Mouse (Mus musculus) cerebellum, adult 18-20 months (tissue): Measurements from ENCODE around the gene Pgpep1.

Source experiments
- DNase-seq, 2 experiments: peaks; one replicate each; pipeline ENCODE4 v3.0.0; 2021

Pgpep1 gene

DNA sequence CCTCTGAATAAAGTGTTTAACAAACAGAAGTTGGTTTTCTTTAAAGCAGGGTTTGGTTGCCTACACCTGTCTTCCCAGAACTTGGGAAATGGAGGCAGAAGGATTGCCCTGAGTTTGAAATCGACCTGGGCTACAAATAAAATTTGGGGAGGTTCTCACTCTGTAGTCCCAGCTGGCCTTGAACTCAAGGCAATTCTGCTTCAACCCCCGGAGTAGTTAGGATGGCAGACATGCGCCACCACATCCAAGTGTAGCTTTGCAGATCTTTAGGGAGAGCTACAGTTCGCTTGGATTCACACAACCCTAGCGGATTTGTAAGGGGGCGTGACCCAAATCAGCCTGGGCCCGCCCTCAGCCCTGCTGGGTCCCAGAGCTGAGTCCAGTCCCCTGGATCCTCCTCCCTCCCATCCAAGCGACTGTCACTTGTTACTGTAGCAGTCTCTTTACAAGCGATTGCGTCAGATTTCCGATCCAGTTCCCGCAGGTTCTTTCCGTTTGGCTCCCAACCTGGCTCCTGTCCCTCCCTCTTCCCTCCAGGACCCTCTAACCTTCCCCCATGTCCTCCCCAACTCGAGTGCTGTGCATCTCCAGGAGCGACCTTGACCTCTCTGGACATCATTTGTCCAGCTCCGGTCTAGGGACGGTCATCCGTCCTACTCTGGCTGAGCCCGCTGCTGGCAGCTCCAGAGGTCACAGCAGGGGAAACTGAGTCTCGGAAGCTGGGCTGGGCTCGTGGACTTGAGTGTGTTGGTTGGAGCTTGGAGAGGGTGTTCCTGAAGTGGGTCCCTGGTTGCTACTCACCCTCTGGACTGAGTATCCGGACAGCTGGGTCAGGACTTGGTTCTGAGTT is 29.4 kb downstream of the Pgpep1 start:
- peak in 1 of 2 experiments; percentile 22 for DNase-seq

DNA sequence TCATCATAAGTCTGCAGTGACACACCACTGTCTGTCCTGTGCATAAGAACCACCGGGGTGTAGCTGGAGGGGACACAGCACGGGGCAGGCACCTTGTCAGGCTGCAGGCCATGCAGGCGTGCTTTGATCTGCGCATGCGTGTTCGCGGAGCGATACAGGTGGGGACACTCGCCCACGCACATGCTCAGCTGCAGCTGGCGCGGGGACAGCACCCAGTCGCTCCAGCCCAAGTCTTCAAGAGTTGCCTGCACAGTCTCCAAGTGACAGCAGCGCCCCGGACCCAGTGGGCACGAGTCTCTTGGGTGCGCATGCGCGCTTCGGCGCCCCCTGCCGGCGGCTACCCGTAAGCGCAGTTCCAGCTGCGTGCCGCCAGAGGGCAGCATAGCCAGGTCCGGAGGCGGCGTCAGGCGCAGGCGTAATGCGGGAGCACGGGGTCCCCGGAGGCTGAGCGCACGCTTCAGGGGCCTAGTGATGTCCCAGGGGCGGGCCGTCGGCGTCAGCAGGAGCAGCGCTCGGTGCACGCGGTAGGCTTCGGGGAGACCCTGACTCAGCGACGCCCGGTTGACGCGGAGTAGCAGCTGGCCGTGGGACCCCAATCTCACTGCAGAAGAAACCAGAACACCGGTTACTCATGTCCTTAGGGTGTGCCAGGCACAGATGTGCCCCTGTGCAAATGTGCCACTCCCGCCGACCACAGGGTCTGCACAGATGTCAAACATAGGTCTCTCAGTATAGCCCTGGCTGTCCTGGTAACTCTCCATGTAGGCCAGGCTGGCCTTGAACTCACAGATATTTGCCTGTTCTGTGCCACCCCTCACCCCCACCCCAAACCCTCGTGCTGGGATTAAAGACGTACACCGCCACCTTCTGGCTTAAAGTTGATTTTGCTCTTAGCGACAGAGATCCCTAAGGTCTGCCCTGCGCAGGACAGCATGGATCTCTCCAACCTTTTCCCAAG is 30.3 kb downstream of the Pgpep1 start:
- peak; percentile 82 to 96 for DNase-seq

DNA sequence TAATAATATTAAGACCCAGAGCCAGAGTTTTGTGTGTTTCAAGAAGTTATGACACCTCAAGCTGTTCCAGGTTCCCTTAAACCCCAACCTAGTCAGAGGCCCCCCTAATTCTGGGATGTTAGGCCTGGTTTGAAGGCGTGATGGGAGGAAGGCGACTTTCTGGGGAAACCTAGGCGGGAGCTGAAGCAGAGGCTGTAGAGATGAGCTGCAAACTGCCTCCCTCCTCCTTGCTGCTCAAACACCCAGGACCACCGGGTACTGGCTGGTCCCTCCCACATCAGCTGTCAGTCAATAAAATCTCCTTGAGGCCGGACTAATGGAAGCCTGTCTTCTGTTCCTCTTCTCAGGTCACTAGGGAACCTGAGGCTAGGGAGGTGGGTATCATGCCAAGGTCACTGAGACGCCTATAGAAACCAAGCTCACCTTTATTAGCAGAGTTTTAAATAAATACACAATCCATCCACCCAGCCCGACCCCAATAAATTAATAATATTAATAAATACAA is 31.1 kb downstream of the Pgpep1 start:
- no peak for DNase-seq

DNA sequence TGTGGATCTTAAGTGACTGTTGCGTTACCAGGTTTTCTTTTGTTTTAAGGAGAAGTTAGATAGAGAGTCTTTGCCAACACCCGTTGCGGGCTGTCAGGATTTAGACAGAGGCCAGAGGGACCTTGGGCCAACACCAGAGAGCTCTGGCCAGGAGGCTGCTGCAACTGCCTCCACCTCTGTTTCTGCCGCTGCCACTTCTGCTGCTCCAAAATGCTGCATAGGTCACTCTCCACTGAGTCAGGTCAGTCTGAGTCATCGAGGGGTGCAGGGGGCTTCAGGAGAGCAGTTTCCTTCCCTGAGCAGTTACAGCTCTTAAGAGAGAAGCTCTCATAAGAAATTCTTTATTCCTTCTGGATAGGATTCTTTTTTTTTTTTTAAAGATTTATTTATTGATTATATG is 33.1 kb downstream of the Pgpep1 start:
- DNase-seq = no peak

DNA sequence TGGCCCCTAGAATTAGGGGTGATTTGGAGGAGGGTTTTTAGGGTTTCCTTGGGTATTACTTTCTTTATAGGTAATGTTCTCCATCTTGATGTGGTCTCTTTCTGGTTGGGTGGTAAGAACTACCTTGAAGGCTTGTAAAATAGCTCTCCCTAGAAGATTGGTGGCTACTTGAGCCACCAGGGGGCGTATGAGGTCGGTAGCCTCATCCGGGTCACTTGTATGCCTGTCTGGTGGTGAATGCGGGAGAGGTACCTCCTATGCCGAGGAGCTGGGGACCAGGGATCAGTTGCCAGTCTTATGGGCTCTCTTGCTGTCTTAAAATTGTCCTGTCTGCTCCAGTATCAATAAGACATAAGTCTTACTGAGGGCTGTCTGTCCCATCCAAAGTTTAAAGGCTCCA is 35.1 kb downstream of the Pgpep1 start:
- peak; percentile 37 to 48 for DNase-seq

DNA sequence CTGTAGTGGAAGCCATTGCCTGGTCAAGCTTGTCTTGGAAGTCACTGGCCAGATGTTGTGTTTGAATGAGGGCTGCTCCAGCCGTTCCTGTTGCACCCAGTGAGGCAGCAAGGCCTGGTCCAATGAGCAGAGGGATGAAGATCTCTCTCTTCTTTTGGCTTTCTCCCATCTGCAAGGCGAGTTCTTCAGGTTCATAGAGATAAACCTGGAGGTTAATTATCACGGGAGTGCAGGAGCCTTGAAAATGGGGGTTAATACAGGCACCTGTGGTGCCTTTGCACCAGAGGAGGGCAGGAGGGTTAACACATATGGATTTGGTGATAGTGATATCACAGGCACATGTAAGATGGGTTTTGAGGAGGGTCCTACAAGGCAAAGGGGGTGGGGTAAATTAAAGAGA is 38.0 kb downstream of the Pgpep1 start:
- DNase-seq = no peak

DNA sequence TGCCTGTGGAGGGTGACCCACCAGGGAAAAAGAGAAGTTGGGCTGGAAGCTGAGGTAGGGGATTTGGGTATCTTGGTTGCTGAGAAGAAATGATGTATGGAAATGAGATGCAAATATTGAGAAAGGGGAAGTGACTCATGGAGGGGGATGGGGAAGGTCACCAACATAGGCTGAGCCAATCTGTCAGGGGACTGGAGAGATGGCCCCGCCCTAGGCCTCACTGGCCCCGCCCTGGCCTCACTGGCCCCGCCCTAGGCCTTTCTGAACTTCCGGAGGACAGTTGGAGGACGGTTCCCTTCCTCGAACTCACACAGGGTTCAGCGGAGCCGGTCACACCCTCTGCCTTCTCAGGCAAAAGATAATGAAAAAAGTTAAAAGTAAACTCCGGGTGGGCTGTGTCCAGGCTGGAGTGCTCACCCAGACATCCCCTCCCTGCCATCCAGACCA is 41.3 kb downstream of the Pgpep1 start:
- DNase-seq = no peak

DNA sequence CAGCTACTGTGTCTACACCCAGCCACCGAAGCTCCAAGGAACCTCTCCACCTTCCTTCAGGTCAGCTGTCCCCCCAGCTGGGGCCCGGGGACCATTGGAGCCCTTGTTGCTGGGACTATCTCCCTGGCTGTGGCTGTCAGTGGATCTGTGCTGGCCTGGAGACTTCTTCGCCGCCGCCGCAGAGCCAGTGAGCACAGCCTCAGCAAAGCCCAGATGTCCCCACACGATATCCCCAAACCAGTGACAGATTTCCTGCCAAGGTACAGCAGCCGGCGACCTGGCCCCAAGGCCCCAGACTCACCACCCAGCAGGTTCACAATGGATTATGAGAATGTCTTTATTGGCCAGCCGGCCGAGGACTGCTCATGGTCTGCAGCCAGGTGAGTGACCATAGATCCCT is 42.2 kb downstream of the Pgpep1 start:
- no peak for DNase-seq

DNA sequence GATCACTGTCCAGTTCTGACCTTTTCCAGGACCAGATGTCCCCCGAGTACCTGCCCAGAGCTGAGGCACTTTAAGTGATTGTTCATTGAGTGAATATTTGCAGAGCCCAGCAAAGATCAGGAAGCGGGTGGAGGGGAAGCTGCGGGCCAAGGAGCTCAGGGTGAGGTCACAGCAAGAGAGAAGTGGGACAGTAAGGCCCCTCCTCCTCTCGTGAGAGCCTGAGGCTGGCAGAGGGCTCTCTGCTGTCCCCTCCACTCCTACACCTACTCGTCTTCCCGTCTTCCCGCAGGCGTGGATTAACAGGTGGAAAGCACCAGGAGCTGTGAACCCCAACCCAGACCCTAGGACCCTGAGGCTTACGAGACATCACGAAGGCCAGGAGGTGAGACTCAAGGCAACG is 43.5 kb downstream of the Pgpep1 start:
- no peak for DNase-seq

DNA sequence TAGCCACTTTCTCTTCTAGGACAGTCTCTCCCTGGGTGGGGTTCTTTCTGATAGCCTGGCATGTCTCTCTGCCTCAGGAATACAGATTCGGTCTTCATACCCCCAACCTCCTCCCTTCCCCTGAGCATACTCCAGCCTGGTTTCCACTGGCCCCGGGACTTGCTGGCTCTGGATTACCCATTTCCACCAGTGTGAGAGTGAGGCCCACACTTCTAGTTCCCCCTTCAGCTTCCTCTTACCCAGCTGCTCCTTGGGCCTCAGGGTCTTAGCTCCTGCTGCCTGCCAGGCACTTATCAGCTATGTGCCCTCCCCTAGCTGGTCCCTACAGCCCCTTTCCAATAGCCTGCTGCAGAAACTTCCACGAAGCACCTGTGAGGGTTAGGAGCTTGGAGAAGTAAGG is 44.3 kb downstream of the Pgpep1 start, which contains the start of gene Lrrc25:
Gene Lrrc25, plus strand, starts transcription at position 262 of the 400 bp plus-strand sequence.
- DNase-seq = no peak

DNA sequence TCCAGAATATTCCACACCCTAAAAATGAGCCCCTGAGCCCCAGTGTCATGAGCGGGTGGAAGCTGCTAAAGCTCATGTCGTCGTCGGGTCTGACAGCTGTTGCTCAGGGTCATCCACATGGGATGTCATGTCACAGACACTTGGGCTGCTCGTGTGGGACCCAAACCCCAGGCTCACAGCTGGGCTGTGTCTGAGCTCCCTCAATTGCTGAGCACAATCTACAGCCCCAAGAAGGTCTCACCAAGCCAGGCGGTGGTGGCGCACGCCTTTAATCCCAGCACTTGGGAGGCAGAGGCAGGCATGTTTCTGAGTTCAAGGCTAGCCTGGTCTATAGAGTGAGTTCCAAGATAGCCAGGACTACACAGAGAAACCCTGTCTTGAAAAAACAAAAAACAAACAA is 44.9 kb downstream of the Pgpep1 start:
- DNase-seq = no peak

DNA sequence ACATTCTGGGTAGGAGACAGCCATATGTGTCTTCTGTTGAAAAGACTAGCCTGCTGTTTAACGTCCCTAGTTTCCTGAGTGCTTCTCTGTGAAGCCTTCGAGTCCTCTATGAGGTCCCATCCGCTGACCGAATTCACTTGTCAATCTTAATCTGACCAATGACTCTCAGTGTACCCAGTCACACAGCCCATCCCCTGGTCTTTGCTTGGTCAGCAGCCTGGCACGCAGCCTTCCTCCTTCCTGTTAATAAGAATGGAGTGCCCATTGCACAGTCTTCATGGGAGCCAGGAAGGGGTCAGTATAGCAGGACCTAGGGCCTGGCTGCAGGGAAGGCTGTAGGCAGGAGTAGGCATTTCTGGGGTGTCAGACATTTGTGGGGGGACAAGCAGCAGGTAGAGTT is 45.7 kb downstream of the Pgpep1 start:
- no peak for DNase-seq

DNA sequence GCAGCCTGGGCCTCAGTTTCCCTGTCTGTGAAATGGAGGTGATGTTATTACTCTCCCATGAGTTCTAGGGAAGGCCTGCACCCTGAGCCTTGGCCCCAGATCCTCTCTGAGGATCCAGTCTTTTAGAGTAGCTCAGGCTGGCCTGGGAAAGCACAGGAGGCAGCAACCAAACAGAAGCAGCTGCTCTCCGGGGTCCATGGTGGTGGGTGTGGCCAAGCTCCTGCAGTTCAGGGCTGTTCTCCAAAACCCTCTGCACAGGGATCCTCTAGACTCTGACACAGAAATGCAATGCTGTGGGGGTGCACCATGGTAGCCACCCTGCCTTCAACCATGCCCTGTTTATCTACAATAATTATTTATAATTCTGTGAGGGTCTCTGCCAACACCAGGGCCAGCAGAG is 46.4 kb downstream of the Pgpep1 start:
- DNase-seq = no peak

DNA sequence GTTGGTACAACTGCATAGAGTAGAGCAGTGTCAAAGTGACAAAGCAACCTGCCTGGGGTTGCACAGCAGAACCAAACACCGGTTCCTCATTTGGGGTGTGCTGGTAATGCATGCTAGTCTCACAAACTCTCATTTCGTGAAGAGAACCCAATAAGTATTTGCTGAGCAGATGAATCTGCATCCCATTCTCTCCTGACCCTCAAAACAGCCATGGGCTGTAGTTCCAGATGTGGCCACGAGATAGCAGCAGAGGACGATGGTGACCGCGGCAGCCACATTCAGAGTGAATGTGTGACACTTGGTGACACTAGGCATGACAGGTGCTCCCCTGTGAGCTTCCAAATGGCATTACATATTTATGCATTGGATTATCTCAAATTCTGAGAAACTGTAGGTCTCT is 48.3 kb downstream of the Pgpep1 start:
- peak; percentile 87 to 89 for DNase-seq

DNA sequence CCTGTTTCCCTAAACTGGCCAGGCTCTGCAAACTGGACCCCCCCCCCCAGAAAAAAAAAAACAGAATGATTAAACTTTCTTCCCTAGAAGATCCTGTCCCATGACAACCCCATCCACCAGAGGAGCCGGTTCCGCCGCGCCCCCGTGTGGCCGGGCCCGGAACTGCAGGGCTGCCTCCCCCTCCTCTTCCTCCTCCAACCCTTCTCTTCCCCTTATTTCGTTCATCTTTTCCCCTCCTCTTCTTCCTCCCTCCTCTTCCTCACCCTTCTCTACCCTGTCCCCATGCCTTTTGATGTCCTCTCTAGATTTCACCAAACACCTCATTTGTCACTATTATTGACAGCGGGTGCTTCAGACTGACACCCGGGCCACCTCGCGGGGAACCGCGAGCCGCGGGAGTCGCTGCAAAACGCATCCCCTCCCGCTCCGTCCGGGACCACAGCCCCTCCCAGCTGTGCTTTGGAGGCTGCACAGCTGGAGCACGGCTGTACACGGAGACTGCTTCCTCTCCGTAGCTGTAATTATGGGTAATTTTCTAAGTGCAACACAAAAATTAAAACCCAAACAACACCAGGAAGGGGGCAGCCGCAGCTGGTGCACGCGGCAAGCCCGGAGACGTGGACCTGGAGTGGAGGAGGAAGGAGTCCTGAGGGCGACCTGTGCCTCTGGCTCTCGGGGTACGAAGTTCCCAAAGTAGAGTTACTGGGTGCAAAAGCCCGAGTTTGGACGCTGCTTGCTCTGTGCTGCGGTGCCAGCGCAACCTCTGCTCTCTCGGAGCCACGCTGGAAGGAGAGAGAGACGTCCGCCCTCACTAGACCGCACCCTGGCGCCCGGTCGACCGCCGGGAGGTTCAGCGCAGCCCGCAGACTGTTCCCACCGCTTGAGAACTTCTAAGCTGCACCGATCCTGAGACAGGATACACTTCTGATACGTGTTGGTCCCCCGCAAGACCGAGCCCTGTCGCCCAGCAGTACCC is 49.1 kb downstream of the Pgpep1 start:
- DNase-seq = peak; percentile 74 to 83

DNA sequence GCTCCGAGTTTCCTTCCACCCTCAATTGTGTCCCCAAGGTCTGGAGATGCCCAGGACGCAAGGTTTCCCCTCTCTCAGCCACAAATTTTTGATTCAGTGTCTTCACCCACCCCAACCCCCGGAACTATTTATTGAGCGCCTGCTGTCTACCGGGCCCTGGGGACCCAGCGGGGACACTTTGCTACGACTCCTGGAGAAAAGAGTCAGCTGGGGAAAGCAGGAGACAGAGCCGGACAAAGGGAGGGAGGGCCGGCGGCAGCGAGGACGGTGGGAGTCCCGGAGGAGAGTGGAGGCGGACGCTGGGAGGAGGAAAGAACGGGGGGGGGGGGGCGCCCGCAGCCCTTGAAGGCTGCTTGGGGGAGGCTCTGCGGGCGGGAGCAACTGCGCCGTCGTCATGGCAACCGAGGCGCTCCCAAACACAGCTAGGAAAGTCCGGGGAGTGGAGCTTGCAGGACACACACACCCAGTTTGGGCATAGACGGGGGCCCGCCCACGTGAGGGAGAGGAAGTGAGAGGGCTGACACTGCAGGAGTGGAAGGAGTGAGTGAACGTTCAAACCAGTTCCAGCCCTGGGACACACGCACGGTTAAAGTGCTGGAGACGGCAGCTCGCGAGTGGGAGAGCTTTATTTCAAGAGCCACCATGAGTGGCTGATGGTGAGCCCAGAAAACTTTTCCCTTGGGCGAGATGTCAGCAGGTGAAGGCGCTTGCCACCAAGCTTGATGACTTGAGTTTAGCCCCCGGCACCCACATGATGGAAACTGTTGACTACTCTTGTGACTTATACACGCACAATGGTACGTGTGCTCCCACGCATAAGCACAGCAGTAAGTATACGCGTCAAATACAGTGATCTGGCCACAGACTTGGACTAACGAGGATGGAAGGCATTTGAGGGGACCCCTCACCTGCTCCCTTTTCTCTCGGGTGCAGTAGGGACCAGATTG is 50.1 kb downstream of the Pgpep1 start:
- DNase-seq = peak; percentile 45 to 55

DNA sequence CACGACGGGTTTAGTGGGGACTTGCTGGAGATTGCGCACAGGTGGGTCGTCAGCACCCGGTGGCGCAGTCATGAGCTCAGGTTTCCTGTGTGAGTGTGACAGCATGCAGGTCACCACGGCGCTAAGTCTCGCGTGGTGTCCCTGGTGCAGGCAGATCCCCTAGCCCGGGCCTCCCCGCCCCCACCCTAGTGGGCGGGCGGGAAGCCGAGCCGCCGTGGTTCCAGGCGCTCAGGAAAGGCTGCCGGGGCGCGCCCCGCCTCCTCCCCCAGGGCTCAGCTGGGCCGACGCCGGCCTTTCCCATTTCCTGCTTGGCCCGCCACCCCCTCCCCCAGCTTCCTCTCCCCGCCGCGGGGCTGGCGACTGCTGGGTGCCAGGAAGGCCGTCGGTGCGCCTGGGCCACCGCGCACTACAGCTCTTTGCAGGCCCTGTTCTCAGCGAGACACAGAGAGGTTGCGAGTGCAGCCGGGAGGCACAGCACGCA is 50.8 kb downstream of the Pgpep1 start:
- DNase-seq = peak in 1 of 2 experiments; percentile 49

DNA sequence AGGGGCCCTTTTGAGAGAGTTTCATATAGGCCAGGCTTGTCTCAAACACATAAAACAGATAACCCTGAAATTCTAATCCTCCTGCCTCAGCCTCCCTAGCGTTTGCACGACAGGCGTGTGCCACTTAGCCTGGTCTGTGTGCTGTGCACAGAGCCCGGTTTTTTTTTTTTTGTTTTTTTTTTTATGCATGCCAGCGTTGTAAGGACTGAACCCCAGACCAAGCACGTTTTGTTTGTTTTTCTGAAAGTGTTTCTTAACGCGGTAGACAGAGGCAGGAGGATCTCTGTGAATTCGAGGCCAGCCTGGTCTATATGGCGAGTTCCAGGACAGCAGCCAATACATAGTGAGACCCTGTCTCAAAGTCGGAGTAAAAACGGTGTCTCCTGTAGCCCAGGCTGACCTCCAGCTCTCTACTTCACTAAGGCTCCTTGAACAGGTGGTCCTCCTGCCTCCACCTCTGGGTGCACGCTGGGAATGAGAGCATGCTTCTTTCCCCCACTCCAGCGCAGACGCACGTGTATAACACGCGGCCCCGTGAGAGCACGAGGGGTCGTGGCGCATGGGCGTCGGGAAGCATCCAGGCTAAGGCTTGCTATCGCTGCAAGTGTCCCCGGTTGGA is 51.3 kb downstream of the Pgpep1 start, which contains the start of gene Ssbp4:
Gene Ssbp4, minus strand, starts transcription at position 124 of the 619 bp plus-strand sequence.
- DNase-seq = no peak

DNA sequence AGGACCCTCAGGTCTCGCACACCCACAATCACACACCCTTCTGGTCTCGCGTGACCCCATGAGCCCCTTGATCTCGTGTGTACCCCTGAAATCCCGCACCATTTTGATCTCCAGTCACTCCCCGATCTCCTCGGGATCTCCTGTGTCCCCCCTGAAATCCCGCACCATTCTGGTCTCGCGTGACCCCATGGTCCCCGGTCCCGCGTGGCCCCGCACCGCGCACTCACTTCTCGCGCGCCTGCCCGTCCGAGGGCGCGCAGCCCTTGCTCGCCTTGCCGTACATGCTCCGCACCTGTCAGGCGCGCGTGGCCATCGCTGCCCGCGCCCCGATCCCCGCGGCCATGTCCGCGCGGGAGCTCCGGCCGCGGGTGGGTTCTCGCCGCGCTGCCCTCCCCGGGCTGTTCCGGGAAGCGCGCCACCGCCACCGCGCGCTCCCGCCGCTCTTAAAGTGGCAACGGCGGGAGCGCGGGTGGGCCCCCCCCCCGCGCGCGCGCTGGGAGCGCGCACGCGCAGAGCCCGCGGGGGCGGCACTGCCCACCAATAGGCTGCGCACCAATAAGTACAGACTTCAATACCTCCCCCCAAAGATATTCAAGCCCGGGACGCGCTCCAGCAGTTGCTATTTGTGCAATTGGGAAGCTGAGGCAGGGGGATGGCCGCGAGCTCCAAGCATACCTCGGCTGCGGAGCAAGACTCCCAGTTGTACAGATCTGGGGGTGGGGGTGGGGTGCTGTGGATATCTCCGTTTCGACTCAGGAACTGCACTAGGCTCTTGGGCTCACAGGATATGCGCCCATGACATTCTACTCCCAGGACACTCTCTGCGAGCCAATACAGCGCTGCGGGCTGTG is 52.1 kb downstream of the Pgpep1 start:
- DNase-seq = peak in 1 of 2 experiments; percentile 78
